Mouse (Mus musculus): Measurements from ENCODE around the gene Med8. TPM values are rescaled to one million over a fixed set of nuclear protein-coding genes. Genes with fewer than 3 reads are reported as not detected.

Gene Med8
- total RNA-seq, 2 experiments from 2014 or later, result 56.4 to 56.6 TPM

DNA sequence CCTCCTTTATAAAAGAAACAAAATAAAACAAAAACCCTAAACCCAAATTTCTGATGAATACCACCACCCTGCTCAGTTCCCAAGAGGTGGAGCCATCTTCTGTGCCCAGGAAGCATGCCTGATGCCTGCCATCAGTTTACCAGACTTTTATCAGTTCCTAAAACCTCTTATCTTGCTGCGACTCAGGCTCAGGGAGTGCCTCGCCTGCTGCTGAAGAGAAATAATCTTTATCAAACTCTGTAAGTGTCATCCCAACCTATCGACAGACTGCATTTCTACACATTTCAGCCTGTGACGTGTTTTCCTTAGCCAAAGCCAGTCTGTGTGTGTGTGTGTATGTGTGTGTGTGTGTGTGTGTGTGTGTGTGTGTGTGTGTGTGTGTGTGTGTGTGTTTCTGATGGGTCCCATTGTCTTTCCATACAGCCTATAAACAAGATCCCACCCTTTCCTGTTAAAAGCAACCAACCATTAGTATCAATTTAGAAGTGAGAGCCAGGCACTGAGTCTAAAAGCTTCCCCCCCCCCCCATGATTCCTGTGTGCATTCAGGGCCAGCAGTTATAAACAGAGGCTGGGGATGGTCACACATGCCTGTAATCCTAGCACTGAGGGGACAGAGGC lies 15.5 kb downstream of the Med8 start:
- no peak for TF ChIP-seq CTCF (conservative IDR thresholded peaks at IDR 0.05)
- no peak for DNase-seq (ENCODE audit: low spot score in 2 of 2)
- H3K4me3 ChIP-seq, result no peak overlapping the region
- H3K27ac ChIP-seq, result no peak overlapping the region

- TF ChIP-seq CTCF (conservative IDR thresholded peaks at IDR 0.05), result no peak
Measured at GRCm38 (mm10) chr4:118425374-118425773, 16.2 kb downstream of the Med8 start.

DNA sequence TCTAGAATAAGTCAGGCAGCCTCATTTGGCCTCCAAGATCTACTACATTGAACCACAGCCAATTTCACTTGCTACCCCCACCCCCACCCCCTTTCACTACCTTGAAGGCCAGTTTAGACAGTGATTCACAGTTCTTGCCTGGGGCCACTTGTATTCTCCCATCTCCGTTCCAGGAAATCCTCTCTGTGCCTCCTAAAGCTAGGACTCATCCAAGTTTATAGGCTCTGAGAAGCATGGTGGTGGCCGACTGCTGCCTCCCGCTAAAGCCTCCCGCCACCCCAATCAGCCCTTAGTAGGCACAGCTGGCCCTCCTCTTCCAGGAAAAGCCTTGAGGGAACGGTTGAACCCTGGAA lies 18.3 kb downstream of the Med8 start:
- DNase-seq (ENCODE audit: low spot score in 2 of 2), result no peak
- TF ChIP-seq CTCF (conservative IDR thresholded peaks at IDR 0.05), result no peak
- H3K27ac ChIP-seq, result peak overlapping the region; percentile 90
- H3K4me3 ChIP-seq, result peak overlapping the region; percentile 64

More at GRCm38 (mm10) chr4:118425374-118425773, 16.2 kb downstream of the Med8 start:
- DNase-seq (ENCODE audit: low spot score in 2 of 2), result no peak
- Histone ChIP-seq H3K4me3 (no peak overlapping the region), H3K27ac (no peak overlapping the region)

GRCm38 (mm10) chr4:118427768-118428451 lies 18.8 kb downstream of the Med8 start, which contains the start of gene Elovl1:
Elovl1 (plus strand) TSS chr4:118428093.
- Histone ChIP-seq H3K27ac (peak within 1 kb of the TSS; percentile 90), H3K4me3 (peak within 1 kb of the TSS; percentile 64)
- TF ChIP-seq CTCF (conservative IDR thresholded peaks at IDR 0.05), result peak; percentile 69
- peak; percentile 63 to 65 for DNase-seq (ENCODE audit: low spot score in 2 of 2)

DNA sequence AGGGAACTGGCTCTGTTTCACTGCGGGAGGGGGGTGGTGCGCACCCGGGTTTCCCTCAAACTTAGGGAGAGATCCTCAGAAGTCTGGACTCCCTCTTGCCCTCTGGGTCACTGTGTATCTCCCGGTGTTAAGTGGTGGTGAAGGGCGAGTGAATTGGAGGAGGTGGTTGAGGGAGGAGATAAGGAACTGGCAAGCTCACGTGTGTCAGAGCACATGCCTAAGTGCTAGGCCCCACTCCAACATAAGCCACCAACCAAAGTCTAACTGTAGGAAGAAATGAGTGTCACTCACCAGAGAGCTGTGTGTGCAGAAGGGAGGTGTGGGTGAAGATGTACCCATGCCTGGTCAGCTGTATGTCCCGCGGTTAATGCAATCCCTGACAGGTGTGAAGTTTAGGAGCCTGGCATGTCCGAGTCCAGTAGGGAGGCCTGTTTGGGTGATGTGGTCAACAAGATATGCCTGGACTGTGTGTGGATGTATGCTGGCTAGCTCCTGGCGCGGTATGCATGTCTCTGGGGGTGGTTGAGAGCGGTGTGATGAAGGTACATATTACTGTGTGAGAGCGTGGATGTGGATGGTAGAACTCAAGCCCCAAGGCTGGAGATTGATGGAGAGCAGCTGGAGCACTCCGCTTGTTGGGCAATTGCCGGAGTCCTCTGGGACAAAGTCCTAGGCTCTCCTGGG lies 19.5 kb downstream of the Med8 start:
- Histone ChIP-seq H3K4me3 (peak overlapping the region; percentile 64), H3K27ac (peak overlapping the region; percentile 90)
- DNase-seq (ENCODE audit: low spot score in 2 of 2), result no peak
- no peak for TF ChIP-seq CTCF (conservative IDR thresholded peaks at IDR 0.05)

- no peak for TF ChIP-seq CTCF (conservative IDR thresholded peaks at IDR 0.05)
- no peak overlapping the region for H3K4me3 ChIP-seq
- no peak overlapping the region for H3K27ac ChIP-seq
- no peak for DNase-seq (ENCODE audit: low spot score in 2 of 2)
Measured at GRCm38 (mm10) chr4:118429215-118429895, 20.2 kb downstream of the Med8 start.

DNA sequence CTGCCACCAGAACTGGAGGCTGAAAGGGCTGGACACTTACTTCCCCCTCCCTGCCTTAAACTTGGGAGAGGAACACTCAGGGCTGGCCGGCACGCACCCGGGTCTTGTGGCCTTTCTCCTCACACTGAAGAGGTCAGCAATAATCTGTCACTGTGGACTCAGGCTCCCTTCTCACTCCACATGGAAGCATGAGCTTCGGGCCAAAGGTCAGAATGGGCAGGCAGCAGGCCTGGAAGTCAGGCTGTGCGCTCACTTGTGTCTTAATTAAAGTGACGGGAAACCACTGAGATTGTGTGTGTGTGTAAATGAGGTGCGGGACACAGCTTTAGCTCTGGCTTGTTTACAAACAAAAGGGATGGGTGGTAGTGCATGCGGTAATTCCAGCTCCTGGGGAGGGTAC lies 23.2 kb downstream of the Med8 start:
- no peak overlapping the region for H3K27ac ChIP-seq

DNA sequence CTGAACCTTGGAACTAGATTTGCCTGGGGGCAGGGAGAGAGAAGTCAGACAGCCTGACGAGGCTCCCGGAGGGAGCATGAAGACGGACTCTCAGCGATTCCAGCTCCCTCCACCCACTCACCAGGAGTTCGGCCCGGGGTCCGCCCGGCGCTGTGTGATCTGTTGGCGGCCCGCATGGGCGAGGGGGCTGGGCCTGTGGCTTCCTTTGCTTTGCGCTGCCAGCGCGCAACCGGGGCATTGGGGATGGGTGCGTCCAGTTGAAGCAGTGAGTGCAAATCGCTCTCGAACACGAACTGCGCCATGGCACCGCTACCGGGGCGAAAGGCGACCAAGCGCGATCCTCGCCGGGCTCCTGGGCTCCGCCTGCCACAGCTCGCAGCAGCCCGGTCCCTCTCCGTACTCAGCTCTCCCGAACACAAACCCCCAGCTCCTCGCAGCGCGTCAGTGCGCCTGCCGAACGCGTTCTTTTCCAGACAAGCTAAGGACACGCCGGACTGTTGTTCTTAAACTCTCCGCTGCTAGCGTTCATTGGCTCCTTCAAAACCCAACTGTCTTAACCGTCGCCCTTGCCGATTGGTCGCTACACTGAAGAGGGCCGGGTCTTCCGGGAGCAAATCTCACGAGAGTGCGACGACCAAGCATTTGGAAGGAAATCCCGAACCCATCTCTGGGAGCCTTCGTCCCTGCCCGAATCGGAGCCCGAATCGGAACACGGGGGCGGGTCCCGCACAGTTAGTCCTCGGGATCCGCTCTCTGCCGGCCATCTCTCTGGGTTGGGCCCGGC lies 27.9 kb downstream of the Med8 start, which contains the start of gene Cdc20:
TSS of gene Cdc20 (minus strand) at position 533 of the 784 bp plus-strand sequence.
- DNase-seq (ENCODE audit: low spot score in 2 of 2), result peak; percentile 83 to 91
- TF ChIP-seq CTCF (conservative IDR thresholded peaks at IDR 0.05), result peak; percentile 56
- Histone ChIP-seq H3K4me3 (peak within 1 kb of the TSS; percentile 52), H3K27ac (peak within 1 kb of the TSS; percentile 74)

More for the DNA sequence above, 23.2 kb downstream of the Med8 start:
- no peak for TF ChIP-seq CTCF (conservative IDR thresholded peaks at IDR 0.05)
- no peak for DNase-seq (ENCODE audit: low spot score in 2 of 2)
- H3K4me3 ChIP-seq, result no peak overlapping the region

DNA sequence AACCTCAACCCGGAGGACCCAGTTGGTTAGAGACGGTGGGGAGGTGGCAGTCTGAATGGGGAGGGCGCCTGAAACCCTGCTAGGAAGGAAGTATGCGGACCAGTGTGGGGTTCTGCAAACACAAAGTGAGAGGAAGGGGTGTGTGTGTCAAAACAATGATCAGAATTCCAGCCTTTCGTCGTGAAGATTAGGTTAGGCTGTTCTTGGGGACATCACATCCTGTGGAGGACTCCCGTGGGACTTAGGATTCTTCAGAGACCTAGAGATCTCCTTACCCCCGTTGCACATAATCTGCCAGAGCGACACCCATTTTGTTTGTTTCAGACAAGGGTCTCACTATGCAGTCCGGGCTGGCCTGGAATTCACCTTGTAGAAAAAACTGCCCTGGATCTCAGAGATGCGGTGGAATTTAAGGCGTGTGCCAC lies 28.7 kb downstream of the Med8 start:
- H3K4me3 ChIP-seq, result peak overlapping the region; percentile 52
- DNase-seq (ENCODE audit: low spot score in 2 of 2), result no peak
- H3K27ac ChIP-seq, result peak overlapping the region; percentile 74; the same call in 1 of the 2 replicates

DNA sequence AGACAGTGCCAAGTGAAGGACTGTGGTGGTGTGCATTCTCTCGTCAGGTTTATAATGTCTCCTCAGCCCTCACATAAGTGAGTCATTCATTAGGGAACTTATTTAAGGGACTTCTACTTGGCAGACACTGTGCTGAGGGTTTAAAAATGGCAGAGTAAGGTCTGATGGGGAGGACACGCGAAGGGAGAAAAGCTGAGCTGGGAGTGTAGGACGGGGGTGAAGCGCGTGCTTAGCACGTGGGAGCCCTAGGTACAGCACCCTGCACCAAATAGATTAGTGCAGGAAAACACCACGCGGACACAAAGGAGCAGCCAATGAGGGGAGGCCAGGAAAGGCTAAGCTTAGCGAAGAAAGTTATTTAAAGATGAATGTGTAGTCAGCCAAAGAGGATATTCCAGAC lies 36.0 kb downstream of the Med8 start:
- no peak for DNase-seq (ENCODE audit: low spot score in 2 of 2)
- Histone ChIP-seq H3K4me3 (no peak overlapping the region), H3K27ac (no peak overlapping the region)
- TF ChIP-seq CTCF (conservative IDR thresholded peaks at IDR 0.05), result no peak

More for the DNA sequence above, 28.7 kb downstream of the Med8 start:
- no peak for TF ChIP-seq CTCF (conservative IDR thresholded peaks at IDR 0.05)

DNA sequence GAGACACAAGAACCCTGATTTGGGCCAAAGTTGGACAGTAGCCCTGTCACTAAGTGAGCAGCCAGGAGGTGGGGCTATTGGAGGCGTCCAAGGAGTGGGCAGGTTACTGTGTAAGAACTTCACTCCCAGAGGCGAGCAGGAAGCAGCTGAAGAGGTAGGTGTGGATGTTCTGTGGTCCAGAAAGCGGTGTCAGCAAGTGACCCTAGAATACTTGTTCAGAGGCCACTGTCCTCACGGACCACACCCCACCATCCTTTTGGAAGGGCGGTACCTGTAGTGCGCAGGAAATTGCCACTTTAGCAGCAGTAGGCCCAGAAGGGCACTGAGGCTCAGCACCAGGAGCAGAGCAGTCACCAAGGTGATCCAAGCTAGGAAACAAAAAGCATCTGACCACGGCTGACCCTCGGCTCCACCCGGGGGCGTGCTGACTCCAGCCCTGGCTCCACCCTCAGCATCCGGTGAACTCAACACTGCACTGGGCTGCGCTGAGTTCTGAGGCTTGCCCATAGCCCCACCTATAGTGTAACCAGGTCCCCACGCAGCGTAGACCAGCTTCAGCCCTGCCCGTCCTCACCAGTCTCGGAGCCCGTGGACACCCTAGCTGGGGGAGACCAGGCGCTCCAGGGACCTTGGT lies 36.8 kb downstream of the Med8 start:
- DNase-seq (ENCODE audit: low spot score in 2 of 2), result peak in 1 of 2 experiments; percentile 22
- H3K4me3 ChIP-seq, result peak overlapping the region; percentile 47
- no peak for TF ChIP-seq CTCF (conservative IDR thresholded peaks at IDR 0.05)
- H3K27ac ChIP-seq, result peak overlapping the region; percentile 71
